Mouse (Mus musculus) gastrocnemius, adult 18-20 months (tissue): ENCODE data around the gene 1110004F10Rik. TPM values are rescaled to one million over a fixed set of nuclear protein-coding genes. Genes with fewer than 3 reads are reported as not detected.
"Not testable (repeated sequence)": the region's sequence is repeated elsewhere in the genome, so short reads cannot be mapped to it uniquely, and the experiment has no call there.

Experiments used
- DNase-seq: peaks from one replicate; pipeline ENCODE4 v3.0.0; 2021; ENCODE audit warnings: low spot score
- long read RNA-seq, 2 experiments: library from polyadenylated mRNA; stranded (forward); transcript quantifications; one replicate each; pipeline ENCODE4 v2.0.0; 2021
- total RNA-seq, 2 experiments: library from RNA; stranded (reverse); gene quantifications; 2 replicates each; pipeline ENCODE4 v1.2.3; 2021

The 1110004F10Rik gene
- 10 to 100 TPM; 44.7 to 46.5 TPM for total RNA-seq
- long read RNA-seq, experiment 1, transcript 1110004F10Rik-201 (5 exons, 1,479 nt) = major isoform, 102 of 106 reads
- long read RNA-seq, experiment 1, partial matches to known transcripts = 3 of 106 reads
- long read RNA-seq, experiment 1, other reads (novel, unspliced or antisense) = 0 of 106 reads
- long read RNA-seq, experiment 2, transcript 1110004F10Rik-201 (5 exons, 1,479 nt) = major isoform, 100 of 104 reads
- long read RNA-seq, experiment 2, partial matches to known transcripts = 1 of 104 reads
- long read RNA-seq, experiment 2, other reads (novel, unspliced or antisense) = 3 of 104 reads

DNA sequence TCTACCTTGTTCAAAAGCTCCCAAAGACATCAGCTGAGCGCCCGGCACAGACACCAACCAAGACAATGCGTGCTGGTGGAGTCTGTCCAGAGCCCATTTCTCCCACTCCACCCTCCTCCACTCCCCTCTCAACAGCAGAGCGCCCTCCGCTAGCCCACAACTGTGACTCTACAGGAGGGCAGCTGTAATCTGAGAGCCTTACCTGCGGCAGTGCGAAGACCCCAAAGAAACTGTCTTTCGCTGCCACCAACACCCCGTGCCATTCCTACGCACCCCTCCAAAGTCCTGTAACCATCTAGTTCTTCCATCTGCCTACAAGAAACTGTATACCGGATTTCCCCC is at the start of gene 1110004F10Rik:
Gene 1110004F10Rik (plus strand): TSS at position 202 of the 342 bp plus-strand sequence.
- peak; percentile 9 for DNase-seq

GRCm38 (mm10) chr7:116002726-116003125 is 36.5 kb upstream of the 1110004F10Rik start:
- DNase-seq = peak; percentile 65

DNA sequence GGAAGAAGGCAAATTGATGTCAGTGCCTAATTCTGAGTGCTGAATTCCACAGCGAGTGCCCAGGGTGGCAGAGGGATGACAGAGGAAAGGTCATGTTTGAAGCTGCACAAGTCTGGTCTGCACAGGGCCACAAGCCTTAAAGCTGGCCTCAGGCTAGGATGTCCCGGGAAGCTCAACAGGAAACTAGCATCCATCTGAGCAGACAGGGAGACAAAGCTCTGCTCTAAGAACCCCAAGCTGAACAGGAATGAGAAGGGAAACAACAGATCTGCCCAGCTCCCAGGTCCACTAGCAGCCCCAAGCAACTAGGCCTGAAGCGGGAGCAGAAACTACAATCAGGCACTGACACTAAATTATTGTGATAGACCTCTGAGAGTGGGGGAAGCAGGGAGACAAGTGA is 9.2 kb upstream of the 1110004F10Rik start:
- peak; percentile 26 for DNase-seq

DNA sequence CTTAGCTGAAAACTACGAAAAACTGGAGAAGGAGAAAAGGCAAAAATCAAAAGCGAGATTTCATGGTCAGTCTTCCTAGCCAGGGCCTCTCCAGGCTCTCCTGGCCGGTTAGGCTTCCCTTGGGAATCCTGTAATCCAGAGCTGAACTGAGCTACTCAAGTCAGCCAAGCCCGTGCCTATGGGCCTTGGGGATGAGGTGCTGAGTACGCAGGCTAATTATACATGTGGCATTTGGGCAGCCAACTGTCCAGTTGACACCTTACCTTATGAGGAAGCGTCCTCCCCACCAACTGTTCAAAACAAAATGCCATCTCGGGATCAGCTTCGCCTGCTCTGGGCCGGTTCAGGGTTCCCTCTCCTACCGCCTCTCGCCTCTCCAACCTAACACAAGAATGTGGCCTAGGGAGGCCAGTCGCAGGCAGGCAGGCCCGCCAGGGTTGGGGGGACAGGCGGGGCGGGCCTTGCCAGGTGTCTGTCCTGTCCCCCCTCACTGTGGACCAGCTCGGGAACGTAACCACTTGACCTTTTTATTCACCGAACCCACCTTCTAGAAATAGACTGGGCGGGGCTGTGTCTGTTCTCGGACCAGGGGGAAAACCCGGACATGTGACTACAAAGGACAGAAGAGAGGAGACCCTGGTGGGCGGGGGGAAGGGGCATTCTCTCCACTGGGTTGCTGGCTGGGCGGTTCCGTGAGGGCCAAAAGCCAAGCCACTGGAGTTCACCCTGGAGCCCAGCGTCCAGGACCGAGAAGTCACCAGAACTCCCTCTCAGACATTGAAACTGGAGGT is 8.4 kb upstream of the 1110004F10Rik start:
- peak; percentile 87 for DNase-seq

- DNase-seq = no peak
These were observed 7.8 kb upstream of the 1110004F10Rik start for GRCm38 (mm10) chr7:116031388-116031717.

DNA sequence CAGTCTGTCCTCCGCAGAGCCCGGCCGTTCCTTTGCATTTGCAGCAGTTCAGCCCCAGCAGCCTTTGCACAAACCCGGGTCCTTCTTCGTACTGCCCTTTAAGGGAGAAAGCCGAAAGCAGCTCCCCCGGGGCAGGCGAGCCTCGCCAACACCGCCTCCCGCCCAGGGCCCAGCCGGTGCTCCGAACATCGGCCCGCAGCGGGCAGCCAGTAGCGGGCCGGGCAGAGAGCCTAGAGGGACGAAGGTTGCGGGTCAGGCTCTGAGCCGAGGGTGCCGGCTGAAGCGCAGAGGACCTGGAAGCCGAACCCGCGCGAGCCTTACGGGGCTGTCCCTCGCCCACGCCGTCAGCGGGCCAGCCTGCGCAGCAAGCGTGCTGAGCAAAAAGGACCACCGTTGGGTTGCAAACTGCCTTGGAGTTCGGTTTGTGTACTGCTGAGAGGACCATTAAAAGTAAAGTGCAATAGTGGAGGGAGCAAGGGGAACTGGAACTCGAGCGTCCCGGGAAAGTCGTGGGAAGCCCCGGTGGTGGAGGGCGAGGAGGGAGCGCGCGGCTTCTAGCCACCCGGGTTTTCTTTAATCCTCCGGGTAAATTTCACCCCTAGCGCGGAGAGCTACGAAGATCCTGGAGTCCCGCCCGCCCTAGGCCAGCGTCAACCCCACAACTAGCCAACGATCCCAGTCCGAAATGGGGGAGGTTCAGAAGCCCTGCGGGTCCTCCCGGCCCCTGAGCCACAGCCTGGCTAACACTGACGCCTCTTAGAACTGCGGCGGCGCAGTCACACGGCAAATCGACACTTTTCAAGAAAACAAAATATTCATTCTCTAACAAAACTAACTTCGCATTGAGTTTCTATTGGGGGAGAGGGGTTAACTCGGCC is 7.2 kb upstream of the 1110004F10Rik start:
- DNase-seq = peak; percentile 77

- DNase-seq = peak; percentile 88
These were observed 6.4 kb upstream of the 1110004F10Rik start for GRCm38 (mm10) chr7:116032596-116033307.

DNA sequence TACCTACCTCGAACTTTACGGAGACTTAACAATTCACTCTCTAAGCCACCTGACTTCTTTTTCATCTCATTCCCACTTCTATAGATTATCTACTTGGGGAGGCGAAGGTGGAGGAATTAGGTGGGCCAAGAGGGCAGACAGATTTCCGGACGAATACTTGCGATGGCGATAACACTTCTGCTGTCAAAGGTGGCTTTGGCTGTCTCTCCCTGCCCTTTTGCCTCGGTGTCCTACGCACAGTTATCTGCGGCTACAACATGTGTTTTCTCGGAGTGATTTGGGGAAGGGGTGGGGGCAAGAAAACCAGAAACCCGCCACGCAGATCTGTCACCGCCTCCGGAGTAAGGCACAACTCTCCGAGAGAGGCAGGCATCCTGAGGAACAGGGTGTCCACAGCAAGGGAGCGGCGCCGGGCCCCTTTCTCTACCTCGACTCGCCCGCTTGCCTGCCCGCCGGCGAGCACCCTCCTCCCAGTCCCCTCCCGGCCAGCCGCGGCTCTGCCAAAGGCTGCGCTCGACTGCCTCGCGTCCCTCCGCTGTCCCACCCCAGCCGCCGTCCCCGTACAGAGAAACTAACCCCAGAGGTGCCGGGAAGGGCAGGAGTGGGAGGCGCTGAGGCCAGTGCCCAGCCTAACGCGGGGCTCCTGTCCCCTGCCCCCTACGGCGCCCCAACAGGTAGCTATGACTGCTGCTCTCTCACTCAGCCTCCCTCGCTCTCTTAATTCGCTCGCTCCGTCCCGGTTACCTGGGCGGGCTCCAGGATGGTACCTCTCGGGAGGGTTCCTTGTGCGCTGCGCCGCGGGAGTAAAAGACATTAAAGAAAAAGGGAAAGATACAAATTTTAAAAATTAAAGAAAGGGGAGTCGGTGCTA is 5.6 kb upstream of the 1110004F10Rik start:
- DNase-seq = peak; percentile 80

- peak; percentile 59 for DNase-seq
These were observed 4.9 kb upstream of the 1110004F10Rik start for GRCm38 (mm10) chr7:116034282-116034758.

DNA sequence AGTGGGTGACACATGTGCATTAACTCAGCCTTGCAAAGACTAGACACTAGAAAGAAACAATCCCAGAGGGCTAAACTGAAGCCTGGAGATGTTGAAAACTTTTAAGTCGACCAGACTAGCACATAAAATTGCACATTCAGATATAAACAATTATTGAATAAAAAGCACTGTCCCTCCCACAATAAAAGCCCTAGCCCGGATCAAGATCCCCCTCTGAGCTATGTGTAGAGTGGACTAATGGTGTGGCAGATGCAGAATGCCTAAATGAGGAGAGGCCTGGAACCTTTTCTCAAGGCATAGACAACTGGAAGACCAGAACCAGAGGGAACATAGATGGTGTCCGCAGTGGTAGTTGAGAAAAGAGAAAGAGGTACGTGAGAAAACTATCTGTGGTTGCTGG is 3.7 kb upstream of the 1110004F10Rik start:
- no peak for DNase-seq

- no peak for DNase-seq
These were observed 2.3 kb upstream of the 1110004F10Rik start for GRCm38 (mm10) chr7:116036591-116037555.

DNA sequence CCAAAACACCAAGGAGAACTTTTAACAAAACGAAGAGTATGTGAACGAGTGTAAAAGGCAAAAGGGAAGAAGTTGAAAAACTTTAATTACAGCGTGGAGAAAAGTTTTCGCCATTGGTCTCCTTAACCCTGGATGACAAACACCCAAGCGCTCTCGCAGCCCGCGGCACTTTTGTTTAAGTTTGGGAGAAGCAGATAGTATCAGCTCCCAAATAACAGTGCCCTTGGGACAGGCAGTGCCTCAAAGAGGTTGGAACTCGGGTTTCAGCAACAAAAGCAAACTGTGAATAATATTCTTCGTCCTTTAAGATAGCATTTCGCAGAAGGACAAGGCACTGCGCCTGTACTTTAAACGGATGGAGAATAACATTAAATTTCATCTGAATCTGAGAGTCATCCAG is 1.2 kb upstream of the 1110004F10Rik start:
- DNase-seq = no peak

DNA sequence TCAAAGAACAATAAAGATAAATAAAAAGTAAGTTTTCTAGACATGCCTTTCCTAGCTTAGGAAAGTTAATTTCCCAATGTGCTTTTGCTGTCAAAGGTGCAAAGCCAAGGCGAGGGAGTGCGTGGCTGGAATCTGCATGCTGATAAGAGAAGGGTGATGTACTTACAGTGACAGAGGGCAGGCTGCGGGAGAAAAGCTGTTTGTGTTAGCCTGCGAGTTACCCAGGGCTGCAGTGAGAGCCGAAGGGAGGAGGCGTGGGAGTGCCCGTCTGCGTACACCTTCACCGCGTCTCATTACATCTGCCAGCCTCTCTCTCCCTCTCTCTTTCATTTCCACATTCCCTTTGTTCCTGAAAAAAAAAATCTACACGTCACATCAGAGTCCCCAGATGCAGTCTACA is 686 bp upstream of the 1110004F10Rik start, which contains the start of gene Sox6:
Gene Sox6 (minus strand): TSS at position 286 of the 400 bp plus-strand sequence.
- DNase-seq = no peak

DNA sequence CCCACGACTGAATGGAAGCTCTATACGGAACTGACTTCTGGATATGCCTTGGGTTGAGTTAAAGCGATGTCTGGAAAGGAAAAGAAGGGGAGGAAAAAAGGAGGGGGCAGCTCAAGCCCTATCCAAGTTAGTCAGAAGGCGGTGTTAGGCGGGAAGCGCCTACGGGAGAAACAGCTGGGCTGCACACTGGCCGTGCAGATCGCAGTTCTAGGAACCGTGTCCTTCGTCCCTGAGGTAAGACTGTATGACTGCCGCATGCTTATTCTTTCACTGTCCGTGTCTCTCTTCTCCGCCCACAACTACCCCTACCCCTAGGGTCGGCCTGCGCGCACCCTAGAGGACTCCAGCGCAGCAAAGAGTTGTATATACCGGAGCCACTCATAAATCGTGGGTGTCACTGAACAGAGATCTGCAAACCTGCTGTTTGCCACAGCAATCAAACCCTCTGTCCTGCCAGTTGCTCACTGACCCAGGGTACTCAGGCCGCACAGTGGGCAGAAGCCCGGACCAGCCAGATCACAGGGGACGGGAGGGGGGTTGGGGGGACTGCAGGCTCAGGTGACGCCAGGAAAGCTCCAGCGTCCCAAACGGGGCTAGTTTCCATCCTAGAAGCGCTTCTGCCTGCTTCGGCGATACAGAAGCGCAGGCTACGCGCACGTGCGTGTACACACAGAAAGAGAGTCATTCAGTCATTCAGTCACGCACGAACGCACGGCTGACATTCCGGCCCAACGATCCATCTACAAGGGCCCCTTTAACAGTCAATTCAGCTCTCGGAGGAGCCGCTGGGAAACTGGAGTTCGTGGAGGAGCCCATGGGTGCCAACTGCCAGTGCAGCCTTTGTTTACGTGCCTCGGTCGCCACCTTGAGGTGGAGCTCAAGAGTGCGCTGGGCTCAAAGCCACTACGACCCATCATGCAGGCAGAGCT is 605 bp downstream of the 1110004F10Rik start:
- DNase-seq = peak; percentile 88

GRCm38 (mm10) chr7:116040470-116041019 is 1.3 kb downstream of the 1110004F10Rik start:
- DNase-seq = no peak

DNA sequence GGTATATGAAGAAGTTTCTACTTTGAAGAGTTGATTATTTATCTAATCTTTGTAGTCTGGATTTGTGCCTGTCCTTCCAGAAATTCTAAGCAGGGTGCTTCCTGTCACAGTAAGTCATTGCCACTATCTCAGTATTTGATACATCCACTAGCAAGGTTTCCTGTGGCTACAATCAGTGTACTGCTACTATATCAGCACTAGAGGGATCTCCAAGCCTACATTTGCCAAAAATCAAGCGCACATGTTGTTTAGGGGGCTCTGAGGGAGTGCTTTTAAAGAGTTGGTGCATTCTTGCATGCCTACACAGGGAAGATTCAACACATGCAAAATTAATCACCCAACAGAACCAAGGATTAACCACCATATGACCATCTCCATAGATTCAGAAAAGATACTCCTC is 21.5 kb downstream of the 1110004F10Rik start:
- DNase-seq = no peak

- DNase-seq = not testable (repeated sequence)
These were observed 45.2 kb downstream of the 1110004F10Rik start, which contains the start of gene Gm4353 for GRCm38 (mm10) chr7:116084366-116084765. TSS of gene Gm4353 (minus strand) at chr7:116084635.
